Mouse (Mus musculus): ENCODE data around the gene Tacstd2.

DNA sequence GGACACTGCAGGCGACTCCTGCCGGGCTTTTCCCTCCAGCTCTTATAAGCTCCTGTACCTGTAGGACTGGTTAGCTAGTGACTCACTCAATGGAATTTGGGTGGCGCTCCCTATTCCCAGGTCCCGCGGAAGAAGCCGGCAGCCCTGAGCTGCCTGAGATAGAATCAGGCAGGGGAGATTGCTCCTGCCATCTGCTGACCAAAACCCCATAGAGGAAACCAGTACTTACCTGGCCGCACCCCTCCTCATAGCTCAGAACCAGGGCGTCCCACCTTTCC, at the start of gene Tacstd2:
- TF ChIP-seq CTCF (IDR thresholded peaks at IDR 0.05; ENCODE audit: low read depth, low read length) (no peak), EP300 (IDR thresholded peaks at IDR 0.05; ENCODE audit: insufficient read depth, low read depth, low read length) (no peak)

Measured in ES-Bruce4 (cell line).